Mouse (Mus musculus) embryonic facial prominence, embryonic 13.5 days (tissue): ENCODE results near the gene Psors1c2. TPM values are rescaled to one million over a fixed set of nuclear protein-coding genes. Genes with fewer than 3 reads are reported as not detected.

Experiments used
- ATAC-seq: fragments of 200-750 bp; cut with Nextera tagmentation; 2 replicates; pipeline ENCODE4 v1.8.0; 2017; ENCODE audit warnings: low read depth; ENCODE audit not compliant: insufficient number of reproducible peaks, insufficient read depth, low FRiP score, low TSS enrichment
- H3K27ac ChIP-seq: fragments of 300-500 bp; sonication (generic); 2 replicates; pipeline ENCODE4 v1.5.1; 2015; ENCODE audit warnings: moderate library complexity, mild to moderate bottlenecking, inconsistent platforms
- H3K27me3 ChIP-seq: fragments of 300-500 bp; sonication (generic); 2 replicates; pipeline ENCODE4 v1.6.1; 2015; ENCODE audit warnings: mild to moderate bottlenecking, inconsistent platforms
- H3K36me3 ChIP-seq: fragments of 300-500 bp; sonication (generic); 2 replicates; pipeline ENCODE4 v1.6.1; 2015; ENCODE audit warnings: mild to moderate bottlenecking, inconsistent platforms
- H3K4me1 ChIP-seq: fragments of 300-500 bp; sonication (generic); 2 replicates; pipeline ENCODE4 v1.6.1; 2015; ENCODE audit warnings: inconsistent platforms
- H3K4me2 ChIP-seq: fragments of 300-500 bp; sonication (generic); 2 replicates; pipeline ENCODE4 v1.6.1; 2015; ENCODE audit warnings: moderate library complexity, mild to moderate bottlenecking, inconsistent platforms
- H3K4me3 ChIP-seq: fragments of 300-500 bp; sonication (generic); 2 replicates; pipeline ENCODE4 v1.5.1; 2015; ENCODE audit warnings: mild to moderate bottlenecking, inconsistent platforms
- H3K9ac ChIP-seq: fragments of 300-500 bp; sonication (generic); 2 replicates; pipeline ENCODE4 v1.6.1; 2015; ENCODE audit warnings: mild to moderate bottlenecking, inconsistent platforms
- H3K9me3 ChIP-seq: fragments of 300-500 bp; sonication (generic); 2 replicates; pipeline ENCODE4 v1.6.1; 2016; ENCODE audit warnings: inconsistent platforms
- WGBS: fragments of 180-500 bp; shearing (Covaris S2); methylation state at CpG from one replicate; pipeline ENCODE4 v1.1.7; 2015; ENCODE audit warnings: mixed read lengths; 5-methylcytosine and 5-hydroxymethylcytosine counted together
- polyA plus RNA-seq: library from polyadenylated mRNA; unstranded; fragments of >200 nt; fragmentation: Nextera tagmentation; extraction: Ambion mirVana; gene quantifications from 2 replicates; pipeline ENCODE4 v1.2.1, GENCODE M21; 2015

The Psors1c2 gene
- polyA plus RNA-seq, 1 experiment from 2014 or later: 1.9 TPM

DNA sequence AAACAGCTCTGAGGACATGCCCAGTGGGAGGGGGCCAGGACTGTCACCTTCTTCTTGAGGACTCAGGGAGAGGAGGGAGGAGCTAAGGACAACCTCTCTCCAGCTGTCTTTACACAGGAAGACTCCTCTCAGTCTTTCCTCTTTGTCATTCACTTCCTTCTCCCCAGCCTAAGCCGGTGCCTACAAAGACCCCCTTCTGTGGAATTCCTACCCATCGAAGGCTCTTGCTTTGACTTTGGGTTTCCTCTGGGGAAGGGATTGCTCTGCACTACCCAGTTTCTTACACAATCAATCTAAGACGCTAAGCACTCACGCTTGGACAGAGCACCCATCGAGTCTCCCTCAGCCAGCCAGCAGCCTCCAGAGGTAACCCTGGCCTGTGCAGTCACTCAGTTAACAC lies 15.6 kb downstream of the Psors1c2 start:
- Histone ChIP-seq H3K27ac (peak overlapping the region; percentile 68), H3K27me3 (no peaks in the 10 kb centered on the region), H3K9ac (no peak overlapping the region), H3K4me3 (no peak overlapping the region), H3K4me1 (peaks cover 15% of the 10 kb centered on the region), H3K9me3 (no peaks in the 10 kb centered on the region), H3K36me3 (no peaks in the 10 kb centered on the region), H3K4me2 (no peak overlapping the region)
- ATAC-seq: no peak
- 24% methylated on average over 5 of the region's 5 CpGs for WGBS

DNA sequence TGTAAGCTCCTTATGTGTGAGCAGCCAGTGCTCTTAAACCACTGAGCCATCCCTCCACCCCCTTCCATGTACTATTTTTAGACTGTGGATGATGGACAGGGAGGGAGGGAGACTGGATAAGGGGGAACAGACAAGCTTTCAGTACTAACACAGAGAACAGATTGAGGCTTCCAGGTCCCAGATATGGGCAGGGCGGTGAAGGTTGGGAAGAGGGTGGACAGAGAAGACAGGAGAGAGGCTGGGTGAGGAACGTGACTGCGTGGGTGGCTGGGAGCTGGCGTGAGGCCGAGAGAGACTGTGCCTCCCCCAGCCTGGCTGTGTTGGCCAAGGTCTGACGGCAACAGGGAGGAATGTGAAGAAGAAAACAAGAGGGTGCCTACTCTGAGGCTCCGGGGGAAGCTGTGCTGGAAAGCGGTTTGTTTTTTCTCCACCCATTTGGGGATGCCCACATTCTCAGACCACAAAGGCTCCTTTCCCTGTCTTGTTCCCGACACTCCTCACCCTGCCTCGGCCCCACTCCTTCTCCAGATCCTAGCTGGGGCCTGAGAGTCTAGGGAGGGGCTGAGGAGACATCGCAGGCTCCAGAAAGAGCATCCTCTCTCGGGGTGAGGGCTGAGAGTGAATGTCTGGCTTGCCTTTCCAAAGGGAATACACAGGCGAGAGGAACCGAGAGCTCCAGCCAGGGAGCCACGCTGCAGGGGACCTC lies 16.6 kb downstream of the Psors1c2 start:
- no peak for ATAC-seq
- H3K27ac ChIP-seq: peak overlapping the region; percentile 80
- peaks cover 15% of the 10 kb centered on the region for H3K4me1 ChIP-seq
- peak overlapping the region; percentile 44; the same call in 1 of the 2 replicates for H3K9ac ChIP-seq
- WGBS: 41% methylated on average over 15 of the region's 15 CpGs
- H3K4me3 ChIP-seq: no peak overlapping the region
- H3K9me3 ChIP-seq: no peaks in the 10 kb centered on the region
- no peaks in the 10 kb centered on the region for H3K36me3 ChIP-seq
- H3K27me3 ChIP-seq: no peaks in the 10 kb centered on the region
- H3K4me2 ChIP-seq: peak overlapping the region; percentile 26

DNA sequence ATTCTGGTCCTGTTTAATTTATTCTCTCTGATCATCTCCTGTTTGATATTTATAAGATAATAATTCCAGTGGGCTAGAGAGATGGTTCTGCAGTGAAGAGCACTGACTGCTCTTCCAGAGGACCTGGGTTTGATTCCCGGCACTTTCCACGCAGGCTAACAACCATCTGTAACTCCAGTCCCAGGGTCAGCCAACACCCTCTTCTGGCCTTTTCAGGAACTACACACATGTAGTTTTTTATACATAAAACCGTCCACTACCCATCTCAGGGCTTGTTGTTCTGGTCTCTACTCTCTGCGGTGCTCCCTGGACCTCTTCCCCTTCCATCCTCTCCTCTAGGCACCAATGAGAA lies 17.1 kb downstream of the Psors1c2 start:
- Histone ChIP-seq H3K4me2 (peak overlapping the region; percentile 26; the same call in 1 of the 2 replicates), H3K27me3 (no peaks in the 10 kb centered on the region), H3K9ac (no peak overlapping the region), H3K27ac (peak overlapping the region; percentile 80), H3K36me3 (no peaks in the 10 kb centered on the region), H3K9me3 (no peaks in the 10 kb centered on the region), H3K4me3 (no peak overlapping the region), H3K4me1 (peaks cover 15% of the 10 kb centered on the region)
- WGBS: 92% methylated on average over 4 of the region's 4 CpGs
- ATAC-seq: no peak

DNA sequence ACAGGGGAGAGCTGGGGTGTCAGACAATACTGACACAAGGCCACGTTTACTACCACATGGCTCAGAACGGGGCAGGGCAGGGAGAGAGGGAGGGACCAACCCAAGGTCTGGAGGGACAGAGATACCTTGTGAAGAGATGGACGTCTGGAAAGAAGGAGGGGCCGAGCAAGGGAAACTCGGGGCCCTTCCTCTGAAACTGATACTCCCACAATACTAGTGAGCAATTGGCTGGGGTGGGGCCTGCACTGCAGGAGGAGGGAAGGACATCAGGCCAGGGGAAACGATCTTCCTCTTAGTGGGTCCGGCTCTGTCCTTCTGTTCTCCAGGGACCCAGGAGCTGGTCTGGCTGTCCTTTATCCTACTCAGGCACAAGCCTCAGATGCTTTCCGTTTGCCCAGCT lies 17.9 kb downstream of the Psors1c2 start:
- WGBS: 54% methylated on average over 8 of the region's 8 CpGs
- Histone ChIP-seq H3K9me3 (no peaks in the 10 kb centered on the region), H3K27me3 (no peaks in the 10 kb centered on the region), H3K36me3 (no peaks in the 10 kb centered on the region), H3K4me3 (no peak overlapping the region), H3K27ac (0 out of 2 replicates have a peak overlapping the region, but pooled peaks have one; percentile 80), H3K4me1 (peaks cover 15% of the 10 kb centered on the region), H3K9ac (no peak overlapping the region), H3K4me2 (no peak overlapping the region)
- no peak for ATAC-seq

DNA sequence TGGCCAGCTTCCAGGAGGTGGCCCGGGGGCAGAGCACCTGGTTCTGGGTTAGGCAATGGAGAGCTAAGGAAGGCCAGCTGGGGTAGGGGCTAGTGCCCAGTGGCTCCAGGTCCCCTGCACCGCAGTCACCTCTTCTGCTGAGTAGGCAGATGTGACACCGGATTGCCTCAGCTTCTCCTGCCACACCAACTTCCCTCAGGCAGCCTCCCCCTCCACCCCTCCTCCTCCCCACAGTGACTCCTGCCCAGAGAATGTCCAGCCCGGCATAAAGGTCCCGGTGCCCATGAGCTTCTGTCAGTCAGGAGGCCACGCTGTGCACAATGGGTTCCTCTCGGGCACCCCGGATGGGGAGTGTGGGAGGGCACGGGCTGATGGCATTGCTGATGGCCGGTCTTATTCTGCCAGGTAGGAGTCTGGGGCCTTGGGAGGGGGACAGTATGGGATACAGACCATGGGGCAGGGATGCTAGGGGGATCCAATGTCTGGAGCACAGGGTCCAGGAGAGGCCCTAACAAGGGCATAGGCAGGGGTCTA lies 18.9 kb downstream of the Psors1c2 start, which contains the start of gene Cdsn:
Cdsn (plus strand) TSS at position 248 of the 534 bp plus-strand sequence.
- Histone ChIP-seq H3K27me3 (no peaks in the 10 kb centered on the region), H3K9me3 (no peaks in the 10 kb centered on the region), H3K4me2 (no peak within 1 kb of the TSS), H3K36me3 (no peaks in the 10 kb centered on the region), H3K9ac (no peak within 1 kb of the TSS), H3K4me3 (no peak within 1 kb of the TSS), H3K4me1 (peaks cover 18% of the 10 kb centered on the region), H3K27ac (no peak within 1 kb of the TSS)
- WGBS: 77% methylated on average over 10 of the region's 10 CpGs
- ATAC-seq: no peak

DNA sequence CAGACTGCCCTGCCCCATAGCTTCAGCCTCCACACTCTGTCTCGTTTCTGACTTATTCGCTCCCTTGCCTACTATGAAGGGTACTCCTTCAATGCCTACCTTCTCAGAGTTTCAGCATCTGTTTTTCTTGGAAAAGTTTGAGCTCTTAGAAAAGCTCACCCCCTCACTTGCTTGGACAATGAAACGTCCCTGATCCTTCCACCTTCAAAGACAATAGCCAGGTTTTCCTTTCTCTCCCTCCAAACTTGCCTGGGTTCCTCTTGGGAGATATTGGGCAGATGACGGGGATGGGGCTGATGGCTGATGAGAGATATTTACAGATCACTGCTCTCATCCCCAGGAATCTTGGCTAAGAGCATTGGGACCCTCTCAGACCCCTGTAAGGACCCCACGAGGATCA lies 21.3 kb downstream of the Psors1c2 start:
- no peak for ATAC-seq
- Histone ChIP-seq H3K27ac (no peak overlapping the region), H3K9me3 (no peaks in the 10 kb centered on the region), H3K4me1 (peaks cover 13% of the 10 kb centered on the region), H3K9ac (no peak overlapping the region), H3K36me3 (no peaks in the 10 kb centered on the region), H3K4me2 (no peak overlapping the region), H3K4me3 (no peak overlapping the region), H3K27me3 (no peaks in the 10 kb centered on the region)
- 86% methylated on average over 5 of the region's 5 CpGs for WGBS

DNA sequence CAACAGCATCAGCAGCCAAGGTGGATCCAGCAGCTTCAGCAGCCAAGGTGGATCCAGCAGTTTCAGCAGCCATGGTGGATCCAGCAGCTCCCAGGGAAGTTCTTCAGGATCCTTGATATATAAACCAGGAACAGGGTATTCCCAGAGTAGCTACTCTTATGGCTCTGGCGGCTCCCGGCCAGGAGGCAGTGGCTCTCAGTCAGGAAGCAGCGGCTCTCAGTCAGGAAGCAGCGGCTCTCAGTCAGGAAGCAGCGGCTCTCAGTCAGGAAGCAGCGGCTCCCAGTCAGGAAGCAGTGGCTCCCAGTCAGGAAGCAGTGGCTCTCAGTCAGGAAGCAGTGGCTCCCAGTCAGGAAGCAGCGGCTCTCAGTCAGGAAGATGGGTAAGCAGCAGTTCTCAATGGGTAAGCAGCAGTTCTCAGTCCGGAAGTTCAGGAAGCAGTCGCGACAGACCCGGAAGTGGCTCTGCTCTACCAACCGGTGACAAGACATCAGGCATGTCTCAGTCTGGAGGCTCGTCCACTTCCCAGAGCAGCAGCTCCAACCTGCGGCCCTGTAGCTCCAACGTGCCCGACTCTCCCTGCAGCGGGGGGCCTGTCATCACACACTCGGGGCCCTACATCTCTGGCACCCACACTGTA lies 21.9 kb downstream of the Psors1c2 start:
- no peak for ATAC-seq
- no peaks in the 10 kb centered on the region for H3K27me3 ChIP-seq
- H3K9ac ChIP-seq: no peak overlapping the region
- no peaks in the 10 kb centered on the region for H3K36me3 ChIP-seq
- no peak overlapping the region for H3K4me3 ChIP-seq
- no peak overlapping the region for H3K4me2 ChIP-seq
- no peaks in the 10 kb centered on the region for H3K9me3 ChIP-seq
- no peak overlapping the region for H3K27ac ChIP-seq
- WGBS: 91% methylated on average over 18 of the region's 18 CpGs
- H3K4me1 ChIP-seq: peaks cover 8% of the 10 kb centered on the region

DNA sequence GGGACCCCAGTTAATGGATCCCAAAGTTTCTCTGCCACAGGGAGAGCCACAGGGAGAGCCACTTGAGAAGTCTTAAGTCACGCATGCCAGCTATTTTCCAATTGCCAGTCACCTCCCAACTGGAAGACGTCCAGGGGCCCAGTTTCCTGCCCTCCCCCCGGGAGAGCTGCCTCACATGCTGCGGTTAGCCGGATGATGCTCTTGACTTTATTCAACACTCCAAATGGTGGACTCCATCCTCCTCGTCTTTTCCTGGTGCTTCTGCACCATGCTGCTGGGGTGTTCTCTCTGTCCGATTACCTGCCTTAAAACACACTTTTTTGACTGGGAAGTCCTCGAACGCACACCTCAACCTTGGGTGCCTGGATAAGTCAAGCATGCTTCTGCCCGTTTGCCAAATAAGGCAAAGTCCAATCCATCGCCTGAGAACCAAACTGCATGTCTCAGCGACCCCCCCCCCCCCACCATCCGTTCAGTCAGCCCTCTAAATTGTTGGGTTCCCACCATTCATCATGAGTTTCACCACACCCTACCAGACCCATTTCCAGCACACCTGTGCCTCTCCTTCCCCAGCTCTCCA lies 23.3 kb downstream of the Psors1c2 start:
- no peaks in the 10 kb centered on the region for H3K36me3 ChIP-seq
- no peaks in the 10 kb centered on the region for H3K27me3 ChIP-seq
- H3K9me3 ChIP-seq: no peaks in the 10 kb centered on the region
- no peak overlapping the region for H3K4me2 ChIP-seq
- no peak for ATAC-seq
- no peak overlapping the region for H3K27ac ChIP-seq
- no peak overlapping the region for H3K9ac ChIP-seq
- no peak overlapping the region for H3K4me3 ChIP-seq
- WGBS: 80% methylated on average over 13 of the region's 13 CpGs
- H3K4me1 ChIP-seq: 0 out of 2 replicates have a peak, but pooled peaks cover 4% of the 10 kb centered on the region

DNA sequence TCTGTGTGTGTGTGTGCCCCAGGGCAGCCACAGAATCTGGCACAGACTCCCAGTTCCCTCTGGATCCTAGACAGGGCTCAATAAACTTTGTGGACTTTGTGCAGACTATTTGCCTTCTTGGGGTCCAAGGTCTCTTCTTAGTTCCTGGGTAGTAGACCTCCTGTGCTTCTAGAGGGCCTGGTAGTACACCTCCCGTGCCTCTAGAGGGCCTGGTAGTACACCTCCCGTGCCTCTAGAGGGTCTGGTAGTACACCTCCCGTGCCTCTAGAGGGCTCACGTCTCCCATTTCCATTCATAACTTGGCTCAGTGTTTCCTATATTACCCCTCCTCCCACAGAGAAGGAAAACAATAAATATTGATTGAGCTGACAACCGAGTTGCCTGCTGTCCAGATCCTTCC lies 23.8 kb downstream of the Psors1c2 start:
- no peak for ATAC-seq
- 31% methylated on average over 5 of the region's 5 CpGs for WGBS
- Histone ChIP-seq H3K27ac (no peak overlapping the region), H3K4me3 (no peak overlapping the region), H3K27me3 (no peaks in the 10 kb centered on the region), H3K36me3 (no peaks in the 10 kb centered on the region), H3K9me3 (no peaks in the 10 kb centered on the region), H3K4me1 (0 out of 2 replicates have a peak, but pooled peaks cover 4% of the 10 kb centered on the region), H3K9ac (no peak overlapping the region), H3K4me2 (no peak overlapping the region)

DNA sequence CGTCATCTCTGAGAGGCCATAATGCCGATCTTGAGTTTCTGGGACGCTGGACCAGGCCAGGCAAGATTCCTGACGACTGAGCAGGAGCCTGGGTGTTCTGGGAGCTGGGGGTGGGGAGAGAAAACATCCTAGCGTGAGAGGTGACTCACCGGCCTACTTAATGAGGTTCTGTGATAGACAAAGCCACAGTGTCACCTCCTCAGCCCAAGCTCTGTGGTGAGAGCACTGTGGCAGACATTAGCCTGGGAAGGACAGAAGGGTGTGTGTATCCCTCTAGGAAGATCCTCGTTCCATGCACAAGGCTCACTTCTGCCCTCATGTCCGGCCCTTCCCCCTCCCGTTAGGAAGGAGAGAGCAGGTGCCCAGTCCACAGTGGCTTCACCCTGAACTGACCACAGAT lies 24.4 kb downstream of the Psors1c2 start:
- no peak overlapping the region for H3K4me3 ChIP-seq
- no peak overlapping the region for H3K27ac ChIP-seq
- 0 out of 2 replicates have a peak, but pooled peaks cover 4% of the 10 kb centered on the region for H3K4me1 ChIP-seq
- H3K9ac ChIP-seq: no peak overlapping the region
- no peak overlapping the region for H3K4me2 ChIP-seq
- no peaks in the 10 kb centered on the region for H3K36me3 ChIP-seq
- H3K27me3 ChIP-seq: no peaks in the 10 kb centered on the region
- no peak for ATAC-seq
- WGBS: 77% methylated on average over 9 of the region's 9 CpGs
- H3K9me3 ChIP-seq: no peaks in the 10 kb centered on the region

DNA sequence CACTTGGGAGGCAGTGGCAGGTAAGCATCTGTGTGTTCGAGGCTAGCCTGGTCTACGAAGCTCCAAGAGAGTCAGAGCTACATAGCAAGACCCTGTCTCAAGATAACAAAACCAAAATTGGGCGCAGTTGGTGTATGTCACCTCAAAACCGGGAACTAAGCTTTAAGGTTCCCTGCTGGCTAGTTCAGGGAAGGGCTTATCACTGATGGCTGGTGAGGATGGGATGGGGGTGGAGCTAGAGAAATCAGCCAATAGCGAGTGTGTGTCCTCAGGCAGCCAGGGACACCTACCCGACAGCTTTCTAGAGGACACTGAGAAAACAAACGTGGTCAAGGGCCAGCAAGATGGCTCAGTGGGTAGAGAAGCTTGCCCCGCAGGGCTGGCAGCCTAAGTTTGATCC lies 25.2 kb downstream of the Psors1c2 start:
- WGBS: 57% methylated on average over 8 of the region's 8 CpGs
- no peak for ATAC-seq
- Histone ChIP-seq H3K36me3 (no peaks in the 10 kb centered on the region), H3K9me3 (no peaks in the 10 kb centered on the region), H3K27me3 (no peaks in the 10 kb centered on the region), H3K4me1 (0 out of 2 replicates have a peak, but pooled peaks cover 4% of the 10 kb centered on the region), H3K4me2 (no peak overlapping the region), H3K9ac (no peak overlapping the region), H3K27ac (no peak overlapping the region), H3K4me3 (no peak overlapping the region)
